Mouse (Mus musculus) lung, postnatal 0 days (tissue): ENCODE measurements around the gene Wwc1. TPM values are rescaled to one million over a fixed set of nuclear protein-coding genes. Genes with fewer than 3 reads are reported as not detected.

Experiments used
- ATAC-seq: fragments of 200-750 bp; cut with Nextera tagmentation; 2 replicates; pipeline ENCODE4 v1.8.0; 2017; ENCODE audit warnings: moderate library complexity
- DNase-seq: peaks from one replicate; pipeline ENCODE4 v3.0.0-alpha.2; 2016; ENCODE audit warnings: low spot score
- H3K27ac ChIP-seq: fragments of 300-500 bp; sonication (generic); 2 replicates; pipeline ENCODE4 v1.5.1; 2014; ENCODE audit warnings: antibody characterized with exemption, mild to moderate bottlenecking, low read length, mixed read lengths
- H3K27me3 ChIP-seq: fragments of 300-500 bp; sonication (generic); replicated peaks from 2 replicates; pipeline ENCODE4 v1.6.1; 2014; ENCODE audit warnings: low read length, mixed read lengths; ENCODE audit not compliant: insufficient read depth
- H3K36me3 ChIP-seq: fragments of 300-500 bp; sonication (generic); 2 replicates; pipeline ENCODE4 v1.6.1; 2014; ENCODE audit warnings: low read length, mixed read lengths; ENCODE audit not compliant: insufficient read depth
- H3K4me1 ChIP-seq: fragments of 300-500 bp; sonication (generic); 2 replicates; pipeline ENCODE4 v1.6.1; 2014; ENCODE audit warnings: antibody characterized with exemption, low read depth, low read length, mixed read lengths; ENCODE audit not compliant: insufficient read depth
- H3K4me2 ChIP-seq: fragments of 300-500 bp; sonication (generic); replicated peaks from 2 replicates; pipeline ENCODE4 v1.6.1; 2014; ENCODE audit warnings: low read depth, mild to moderate bottlenecking, low read length, moderate library complexity, mixed read lengths
- H3K4me3 ChIP-seq: fragments of 300-500 bp; sonication (generic); 2 replicates; pipeline ENCODE4 v1.5.1; 2014; ENCODE audit warnings: low read depth, low read length
- H3K9ac ChIP-seq: fragments of 300-500 bp; sonication (generic); replicated peaks from 2 replicates; pipeline ENCODE4 v1.6.1; 2014; ENCODE audit warnings: low read depth, mild to moderate bottlenecking
- H3K9me3 ChIP-seq: fragments of 300-500 bp; sonication (generic); 2 replicates; pipeline ENCODE4 v1.6.1; 2016; ENCODE audit warnings: low read length, mixed read lengths
- CTCF ChIP-seq: IDR thresholded peaks from 2 replicates; pipeline ENCODE4 v1.5.1; 2016; ENCODE audit warnings: antibody characterized with exemption, mild to moderate bottlenecking
- EP300 ChIP-seq: IDR thresholded peaks from 2 replicates; pipeline ENCODE4 v1.6.1; 2016; ENCODE audit warnings: antibody characterized with exemption, mild to moderate bottlenecking, control low read depth
- WGBS: fragments of 180-500 bp; shearing (Covaris S2); extraction: QIAGEN DNeasy Blood & Tissue Kit; methylation state at CpG from one replicate; pipeline ENCODE4 v1.1.7; 2014; 5-methylcytosine and 5-hydroxymethylcytosine counted together
- polyA plus RNA-seq: library from polyadenylated mRNA; unstranded; fragments of >200 nt; fragmentation: Nextera tagmentation; extraction: Ambion mirVana; gene quantifications from 2 replicates; pipeline ENCODE4 v1.2.1, GENCODE M21; 2015

Gene Wwc1
- polyA plus RNA-seq, 1 experiment from 2014 or later, result 22.1 TPM

- ATAC-seq (peak; percentile 31), DNase-seq (peak; percentile 54)
- H3K4me1 ChIP-seq, result peaks cover 4% of the 10 kb centered on the region
- H3K36me3 ChIP-seq, result no peaks in the 10 kb centered on the region
- 48% methylated on average over 8 of the region's 8 CpGs for WGBS
- no peaks in the 10 kb centered on the region for H3K9me3 ChIP-seq
- H3K27ac ChIP-seq, result no peak overlapping the region
- no peak overlapping the region for H3K4me2 ChIP-seq
- TF ChIP-seq EP300, result no peak
- TF ChIP-seq CTCF, result no peak
- no peaks in the 10 kb centered on the region for H3K27me3 ChIP-seq
- no peak overlapping the region for H3K4me3 ChIP-seq
- H3K9ac ChIP-seq, result no peak overlapping the region
These were observed 64.8 kb downstream of the Wwc1 start for GRCm38 (mm10) chr11:35915546-35915945.

GRCm38 (mm10) chr11:35913418-35914044 lies 66.8 kb downstream of the Wwc1 start:
- 84% methylated on average over 6 of the region's 6 CpGs for WGBS

GRCm38 (mm10) chr11:35904955-35905550 lies 75.3 kb downstream of the Wwc1 start:
- H3K36me3 ChIP-seq, result no peaks in the 10 kb centered on the region
- no peak overlapping the region for H3K4me2 ChIP-seq
- no peak overlapping the region for H3K27ac ChIP-seq
- whole genome bisulfite sequencing, result 76% methylated on average over 7 of the region's 7 CpGs
- DNase-seq, result no peak
- H3K27me3 ChIP-seq, result no peaks in the 10 kb centered on the region
- H3K4me3 ChIP-seq, result no peak overlapping the region
- H3K4me1 ChIP-seq, result no peaks in the 10 kb centered on the region
- no peaks in the 10 kb centered on the region for H3K9me3 ChIP-seq
- no peak overlapping the region for H3K9ac ChIP-seq
- ATAC-seq, result no peak
- TF ChIP-seq CTCF (no peak), EP300 (no peak)

More at GRCm38 (mm10) chr11:35913418-35914044, 66.8 kb downstream of the Wwc1 start:
- H3K4me1 ChIP-seq, result no peaks in the 10 kb centered on the region; the same call in 1 of the 2 replicates
- no peak overlapping the region for H3K27ac ChIP-seq
- H3K4me2 ChIP-seq, result no peak overlapping the region
- H3K9ac ChIP-seq, result no peak overlapping the region
- H3K27me3 ChIP-seq, result no peaks in the 10 kb centered on the region
- H3K36me3 ChIP-seq, result no peaks in the 10 kb centered on the region
- no peaks in the 10 kb centered on the region for H3K9me3 ChIP-seq
- DNase-seq (no peak), ATAC-seq (no peak)
- H3K4me3 ChIP-seq, result no peak overlapping the region
- TF ChIP-seq CTCF, result no peak
- no peak for TF ChIP-seq EP300

GRCm38 (mm10) chr11:35903079-35903478 lies 77.2 kb downstream of the Wwc1 start:
- DNase-seq (no peak), ATAC-seq (no peak)
- H3K4me1 ChIP-seq, result no peaks in the 10 kb centered on the region
- no peak overlapping the region for H3K27ac ChIP-seq
- TF ChIP-seq EP300 (no peak), CTCF (no peak)
- no peaks in the 10 kb centered on the region for H3K9me3 ChIP-seq
- 74% methylated on average over 9 of the region's 9 CpGs for WGBS
- H3K27me3 ChIP-seq, result no peaks in the 10 kb centered on the region
- no peak overlapping the region for H3K4me3 ChIP-seq
- no peak overlapping the region for H3K4me2 ChIP-seq
- H3K9ac ChIP-seq, result no peak overlapping the region
- no peaks in the 10 kb centered on the region for H3K36me3 ChIP-seq

GRCm38 (mm10) chr11:35899946-35900345 lies 80.4 kb downstream of the Wwc1 start:
- Histone ChIP-seq H3K27ac (no peak overlapping the region), H3K27me3 (no peaks in the 10 kb centered on the region), H3K4me3 (no peak overlapping the region), H3K9ac (no peak overlapping the region), H3K9me3 (no peaks in the 10 kb centered on the region), H3K36me3 (no peaks in the 10 kb centered on the region), H3K4me2 (no peak overlapping the region), H3K4me1 (no peaks in the 10 kb centered on the region)
- TF ChIP-seq EP300, result no peak
- TF ChIP-seq CTCF, result no peak
- WGBS, result 58% methylated on average over 9 of the region's 9 CpGs
- ATAC-seq, result no peak
- no peak for DNase-seq

- 44% methylated on average over 4 of the region's 4 CpGs for WGBS
- DNase-seq (peak; percentile 31), ATAC-seq (peak; percentile 58)
- Histone ChIP-seq H3K9ac (no peak overlapping the region), H3K4me1 (peaks cover 8% of the 10 kb centered on the region), H3K27me3 (no peaks in the 10 kb centered on the region), H3K4me2 (no peak overlapping the region), H3K27ac (peak overlapping the region; percentile 38; the same call in 1 of the 2 replicates), H3K9me3 (no peaks in the 10 kb centered on the region), H3K4me3 (no peak overlapping the region), H3K36me3 (no peaks in the 10 kb centered on the region)
- TF ChIP-seq CTCF (no peak), EP300 (no peak)
These were observed 86.9 kb downstream of the Wwc1 start for GRCm38 (mm10) chr11:35893454-35893853.
